Mouse (Mus musculus) liver, adult 2 months (tissue): ENCODE data around the gene Gjc3. TPM values are rescaled to one million over a fixed set of nuclear protein-coding genes. Genes with fewer than 3 reads are reported as not detected.
A peak's percentile ranks its signal among the peaks of the same experiment; 100 is the strongest.

ENCODE experiments used
- DNase-seq: peaks from one replicate; pipeline ENCODE4 v3.0.0-alpha.2; 2011; ENCODE audit warnings: low read depth, low spot score; ENCODE audit errors: extremely low read depth
- H3K27ac ChIP-seq: fragments of 200-500 bp; replicated peaks from 2 replicates; pipeline ENCODE4 v1.5.1; 2012; ENCODE audit warnings: low read depth, mild to moderate bottlenecking, control low read depth, inconsistent platforms, low read length; ENCODE audit not compliant: insufficient read depth
- H3K27me3 ChIP-seq: fragments of 200-500 bp; 2 replicates; pipeline ENCODE4 v1.6.1; 2012; ENCODE audit warnings: mild to moderate bottlenecking, moderate library complexity, low read length, inconsistent platforms; ENCODE audit not compliant: control insufficient read depth, insufficient read depth
- H3K36me3 ChIP-seq: fragments of 200-500 bp; 2 replicates; pipeline ENCODE4 v1.6.1; 2012; ENCODE audit warnings: low read length, inconsistent platforms; ENCODE audit not compliant: control insufficient read depth, insufficient read depth
- H3K4me1 ChIP-seq: fragments of 200-500 bp; 2 replicates; pipeline ENCODE4 v1.6.1; 2011; ENCODE audit warnings: low read length; ENCODE audit not compliant: control insufficient read depth, insufficient read depth
- H3K4me3 ChIP-seq: fragments of 200-500 bp; 2 replicates; pipeline ENCODE4 v1.5.1; 2011; ENCODE audit warnings: low read depth, mild to moderate bottlenecking, control low read depth, low read length, moderate library complexity; ENCODE audit not compliant: insufficient read depth
- H3K79me2 ChIP-seq: fragments of 200-500 bp; 2 replicates; pipeline ENCODE4 v1.6.1; 2012; ENCODE audit warnings: inconsistent platforms, mild to moderate bottlenecking, low read length, moderate library complexity; ENCODE audit not compliant: control insufficient read depth, insufficient read depth
- H3K9ac ChIP-seq: fragments of 200-500 bp; 2 replicates; pipeline ENCODE4 v1.6.1; 2012; ENCODE audit warnings: low read depth, mild to moderate bottlenecking, control low read depth, inconsistent platforms, low read length
- CTCF ChIP-seq: fragments of 200-500 bp; IDR thresholded peaks from 2 replicates; pipeline ENCODE4 v1.5.1; 2011; ENCODE audit warnings: low read depth, low read length, control low read depth
- POLR2A ChIP-seq: fragments of 200-500 bp; IDR thresholded peaks from 2 replicates; pipeline ENCODE4 v1.6.1; 2011; ENCODE audit warnings: low read length, control low read depth; ENCODE audit not compliant: insufficient read depth; ENCODE audit errors: extremely low read depth
- WGBS: fragments of 180-500 bp; shearing (Covaris S2); methylation state at CpG from one replicate; pipeline ENCODE4 v1.1.7; 2018; 5-methylcytosine and 5-hydroxymethylcytosine counted together
- polyA plus RNA-seq: library from polyadenylated mRNA; depleted of rRNA; stranded (reverse); fragments of >200 nt; gene quantifications from 2 replicates; pipeline ENCODE4 v1.2.3, GENCODE M21; 2012
- total RNA-seq: library from RNA; depleted of rRNA; stranded (reverse); fragments of >200 nt; gene quantifications from 2 replicates; pipeline ENCODE4 v1.2.3, GENCODE M21; 2014

Gjc3 gene
- total and polyA plus RNA-seq, 2 experiments = 0.18 to 0.55 TPM

GRCm38 (mm10) chr5:137977291-137977690 is 14.4 kb upstream of the Gjc3 start:
- TF ChIP-seq CTCF (peak; percentile 27), POLR2A (no peak)
- Histone ChIP-seq H3K27ac (peak overlapping the region; percentile 32), H3K9ac (no peak overlapping the region; the same call in 1 of the 2 replicates), H3K36me3 (no peaks in the 10 kb centered on the region), H3K4me1 (peaks cover 36% of the 10 kb centered on the region), H3K4me3 (no peak overlapping the region), H3K27me3 (no peaks in the 10 kb centered on the region), H3K79me2 (peaks cover 5% of the 10 kb centered on the region; the same call in 1 of the 2 replicates)
- 7% methylated on average over 1 of the region's 1 CpGs for WGBS
- DNase-seq = peak; percentile 91

- Histone ChIP-seq H3K9ac (peak overlapping the region; percentile 16; the same call in 1 of the 2 replicates), H3K27me3 (no peaks in the 10 kb centered on the region), H3K36me3 (no peaks in the 10 kb centered on the region), H3K79me2 (no peaks in the 10 kb centered on the region), H3K4me3 (no peak overlapping the region), H3K4me1 (peaks cover 32% of the 10 kb centered on the region), H3K27ac (peak overlapping the region; percentile 99)
- TF ChIP-seq CTCF (no peak), POLR2A (no peak)
- WGBS = 24% methylated on average over 1 of the region's 1 CpGs
- peak; percentile 85 for DNase-seq
Measured at GRCm38 (mm10) chr5:137975434-137975833, 12.5 kb upstream of the Gjc3 start.

GRCm38 (mm10) chr5:137974724-137975123 is 11.8 kb upstream of the Gjc3 start:
- Histone ChIP-seq H3K27ac (peak overlapping the region; percentile 99), H3K27me3 (no peaks in the 10 kb centered on the region), H3K4me1 (peaks cover 30% of the 10 kb centered on the region), H3K4me3 (no peak overlapping the region), H3K36me3 (no peaks in the 10 kb centered on the region), H3K9ac (peak overlapping the region; percentile 69), H3K79me2 (no peaks in the 10 kb centered on the region)
- DNase-seq = peak; percentile 99
- TF ChIP-seq CTCF = no peak
- no peak for TF ChIP-seq POLR2A
- 6% methylated on average over 3 of the region's 3 CpGs for WGBS

DNA sequence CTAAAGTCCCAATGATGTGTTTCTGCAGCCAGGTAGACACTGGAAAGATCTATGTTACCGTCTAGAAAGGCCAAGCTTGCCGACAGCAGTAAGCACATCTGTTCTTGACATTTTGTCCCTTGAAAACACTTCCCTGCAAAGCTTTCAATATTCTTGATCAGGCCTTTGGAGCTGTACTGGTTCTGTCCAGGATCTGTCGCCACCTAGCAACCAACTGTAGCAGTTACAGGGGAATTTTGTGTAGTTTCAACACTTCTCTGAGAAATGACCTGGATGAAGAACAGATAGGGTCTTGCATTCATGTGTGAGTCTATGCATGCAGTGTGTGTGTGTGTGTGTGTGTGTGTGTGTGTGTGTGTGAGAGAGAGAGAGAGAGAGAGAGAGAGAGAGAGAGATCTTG is 10.8 kb upstream of the Gjc3 start:
- peak overlapping the region; percentile 99 for H3K27ac ChIP-seq
- H3K9ac ChIP-seq = peak overlapping the region; percentile 22; the same call in 1 of the 2 replicates
- H3K36me3 ChIP-seq = no peaks in the 10 kb centered on the region
- H3K79me2 ChIP-seq = no peaks in the 10 kb centered on the region
- TF ChIP-seq CTCF = peak; percentile 50
- TF ChIP-seq POLR2A = no peak
- H3K27me3 ChIP-seq = no peaks in the 10 kb centered on the region
- no peak overlapping the region for H3K4me3 ChIP-seq
- DNase-seq = peak; percentile 75
- H3K4me1 ChIP-seq = peaks cover 23% of the 10 kb centered on the region
- WGBS = 12% methylated on average over 3 of the region's 3 CpGs

- peak; percentile 54 for DNase-seq
- TF ChIP-seq POLR2A (no peak), CTCF (peak; percentile 15; the same call in 1 of the 2 replicates)
- peak overlapping the region; percentile 30 for H3K27ac ChIP-seq
- H3K9ac ChIP-seq = peak overlapping the region; percentile 18
- peaks cover 19% of the 10 kb centered on the region for H3K4me1 ChIP-seq
- 67% methylated on average over 2 of the region's 2 CpGs for WGBS
- no peaks in the 10 kb centered on the region for H3K27me3 ChIP-seq
- H3K36me3 ChIP-seq = no peaks in the 10 kb centered on the region
- H3K79me2 ChIP-seq = no peaks in the 10 kb centered on the region
- H3K4me3 ChIP-seq = no peak overlapping the region
Measured at GRCm38 (mm10) chr5:137973161-137973560, 10.3 kb upstream of the Gjc3 start.

- TF ChIP-seq CTCF (no peak), POLR2A (no peak)
- H3K27ac ChIP-seq = no peak overlapping the region
- H3K4me3 ChIP-seq = no peak overlapping the region
- no peak overlapping the region for H3K9ac ChIP-seq
- no peaks in the 10 kb centered on the region for H3K27me3 ChIP-seq
- no peak for DNase-seq
- H3K36me3 ChIP-seq = no peaks in the 10 kb centered on the region
- H3K4me1 ChIP-seq = no peaks in the 10 kb centered on the region
- H3K79me2 ChIP-seq = no peaks in the 10 kb centered on the region
Measured at GRCm38 (mm10) chr5:137966492-137966891, 3.6 kb upstream of the Gjc3 start.
